Mouse (Mus musculus) heart, postnatal 0 days (tissue): ENCODE data around the gene Lhfpl2. TPM values are rescaled to one million over a fixed set of nuclear protein-coding genes. Genes with fewer than 3 reads are reported as not detected.

Experiments
- ATAC-seq: fragments of 200-750 bp; cut with Nextera tagmentation; 2 replicates; pipeline ENCODE4 v1.8.0; 2017; ENCODE audit warnings: low read depth, moderate number of reproducible peaks, moderate library complexity; ENCODE audit not compliant: insufficient read depth
- DNase-seq: peaks from one replicate; pipeline ENCODE4 v3.0.0-alpha.2; 2016; ENCODE audit warnings: low spot score
- H3K27ac ChIP-seq: fragments of 300-500 bp; sonication (generic); 2 replicates; pipeline ENCODE4 v1.5.1; 2014; ENCODE audit warnings: low read depth, mild to moderate bottlenecking
- H3K27me3 ChIP-seq: fragments of 300-500 bp; sonication (generic); 2 replicates; pipeline ENCODE4 v1.6.1; 2014; ENCODE audit warnings: low read length, mixed read lengths; ENCODE audit not compliant: control insufficient read depth, insufficient read depth
- H3K36me3 ChIP-seq: fragments of 300-500 bp; sonication (generic); replicated peaks from 2 replicates; pipeline ENCODE4 v1.6.1; 2014; ENCODE audit warnings: low read length, mixed read lengths; ENCODE audit not compliant: control insufficient read depth, insufficient read depth
- H3K4me1 ChIP-seq: fragments of 300-500 bp; sonication (generic); 2 replicates; pipeline ENCODE4 v1.6.1; 2014; ENCODE audit warnings: antibody characterized with exemption; ENCODE audit not compliant: control insufficient read depth, insufficient read depth
- H3K4me2 ChIP-seq: fragments of 300-500 bp; sonication (generic); 2 replicates; pipeline ENCODE4 v1.6.1; 2014; ENCODE audit warnings: low read depth, mild to moderate bottlenecking, low read length, moderate library complexity
- H3K4me3 ChIP-seq: fragments of 300-500 bp; sonication (generic); 2 replicates; pipeline ENCODE4 v1.5.1; 2014; ENCODE audit warnings: low read depth, low read length
- H3K9ac ChIP-seq: fragments of 300-500 bp; sonication (generic); replicated peaks from 2 replicates; pipeline ENCODE4 v1.6.1; 2014; ENCODE audit warnings: low read depth, low read length, mixed read lengths
- H3K9me3 ChIP-seq: fragments of 300-500 bp; sonication (generic); replicated peaks from 2 replicates; pipeline ENCODE4 v1.6.1; 2016; ENCODE audit warnings: low read length; ENCODE audit not compliant: control insufficient read depth
- CTCF ChIP-seq: IDR thresholded peaks from 2 replicates; pipeline ENCODE4 v1.5.1; 2016; ENCODE audit warnings: antibody characterized with exemption, control low read depth, low read depth
- EP300 ChIP-seq: IDR thresholded peaks from 2 replicates; pipeline ENCODE4 v1.6.1; 2016; ENCODE audit warnings: antibody characterized with exemption, low read depth
- WGBS: fragments of 180-500 bp; shearing (Covaris S2); extraction: QIAGEN DNeasy Blood & Tissue Kit; methylation state at CpG from one replicate; pipeline ENCODE4 v1.1.7; 2014; 5-methylcytosine and 5-hydroxymethylcytosine counted together
- polyA plus RNA-seq: library from polyadenylated mRNA; unstranded; fragments of >200 nt; fragmentation: Nextera tagmentation; extraction: Ambion mirVana; gene quantifications from 2 replicates; pipeline ENCODE4 v1.2.1, GENCODE M21; 2015
- total RNA-seq: library from RNA; depleted of rRNA; stranded (reverse); fragments of >200 nt; gene quantifications from 2 replicates; pipeline ENCODE4 v1.2.3, GENCODE M21; 2014; ENCODE audit warnings: low replicate concordance

Gene Lhfpl2
- total and polyA plus RNA-seq, 2 experiments from 2014 or later, result 10.8 to 22.5 TPM

GRCm38 (mm10) chr13:94188200-94189086, 130.8 kb downstream of the Lhfpl2 start:
- no peak for ATAC-seq
- H3K4me1 ChIP-seq, result peaks cover 14% of the 10 kb centered on the region
- no peak overlapping the region for H3K27ac ChIP-seq
- TF ChIP-seq EP300 (no peak), CTCF (no peak)
- DNase-seq, result no peak
- H3K9me3 ChIP-seq, result no peaks in the 10 kb centered on the region
- no peak overlapping the region for H3K9ac ChIP-seq
- no peaks in the 10 kb centered on the region for H3K36me3 ChIP-seq
- H3K4me2 ChIP-seq, result no peak overlapping the region
- no peak overlapping the region for H3K4me3 ChIP-seq
- 65% methylated on average over 10 of the region's 10 CpGs for WGBS
- no peaks in the 10 kb centered on the region for H3K27me3 ChIP-seq

GRCm38 (mm10) chr13:94190386-94190785, 132.8 kb downstream of the Lhfpl2 start:
- Histone ChIP-seq H3K36me3 (0 out of 2 replicates have a peak, but pooled peaks cover 4% of the 10 kb centered on the region), H3K27me3 (no peaks in the 10 kb centered on the region), H3K9ac (no peak overlapping the region), H3K9me3 (no peaks in the 10 kb centered on the region), H3K4me3 (no peak overlapping the region), H3K4me1 (no peaks in the 10 kb centered on the region; the same call in 1 of the 2 replicates), H3K4me2 (no peak overlapping the region), H3K27ac (no peak overlapping the region)
- TF ChIP-seq EP300 (no peak), CTCF (no peak)
- ATAC-seq, result no peak
- no peak for DNase-seq
- WGBS, result 92% methylated on average over 1 of the region's 1 CpGs

GRCm38 (mm10) chr13:94193227-94193626, 135.6 kb downstream of the Lhfpl2 start:
- TF ChIP-seq CTCF (no peak), EP300 (no peak)
- H3K9me3 ChIP-seq, result no peaks in the 10 kb centered on the region
- 0 out of 2 replicates have a peak, but pooled peaks cover 4% of the 10 kb centered on the region for H3K36me3 ChIP-seq
- H3K4me1 ChIP-seq, result no peaks in the 10 kb centered on the region; the same call in 1 of the 2 replicates
- H3K4me3 ChIP-seq, result no peak overlapping the region
- no peak for DNase-seq
- H3K9ac ChIP-seq, result no peak overlapping the region
- no peaks in the 10 kb centered on the region for H3K27me3 ChIP-seq
- ATAC-seq, result no peak
- H3K27ac ChIP-seq, result no peak overlapping the region
- WGBS, result 89% methylated on average over 4 of the region's 4 CpGs
- H3K4me2 ChIP-seq, result no peak overlapping the region

- Histone ChIP-seq H3K4me2 (no peak overlapping the region), H3K4me3 (no peak overlapping the region), H3K9me3 (no peaks in the 10 kb centered on the region), H3K27ac (no peak overlapping the region), H3K27me3 (no peaks in the 10 kb centered on the region), H3K36me3 (peaks cover 7% of the 10 kb centered on the region; the same call in 1 of the 2 replicates), H3K4me1 (no peaks in the 10 kb centered on the region), H3K9ac (no peak overlapping the region)
- 80% methylated on average over 6 of the region's 6 CpGs for WGBS
- ATAC-seq (no peak), DNase-seq (no peak)
- no peak for TF ChIP-seq CTCF
- no peak for TF ChIP-seq EP300
Observed at GRCm38 (mm10) chr13:94198616-94199015, 141.0 kb downstream of the Lhfpl2 start.

GRCm38 (mm10) chr13:94199829-94200228, 142.2 kb downstream of the Lhfpl2 start:
- no peaks in the 10 kb centered on the region for H3K9me3 ChIP-seq
- DNase-seq (no peak), ATAC-seq (no peak)
- WGBS, result 62% methylated on average over 8 of the region's 8 CpGs
- H3K27ac ChIP-seq, result no peak overlapping the region
- peaks cover 11% of the 10 kb centered on the region for H3K36me3 ChIP-seq
- no peaks in the 10 kb centered on the region for H3K4me1 ChIP-seq
- no peak overlapping the region for H3K4me3 ChIP-seq
- no peak overlapping the region for H3K9ac ChIP-seq
- no peak overlapping the region for H3K4me2 ChIP-seq
- H3K27me3 ChIP-seq, result no peaks in the 10 kb centered on the region
- no peak for TF ChIP-seq CTCF
- TF ChIP-seq EP300, result no peak
